ENCODE assay signal across 9 mouse cellular contexts in the genomic region with DNA sequence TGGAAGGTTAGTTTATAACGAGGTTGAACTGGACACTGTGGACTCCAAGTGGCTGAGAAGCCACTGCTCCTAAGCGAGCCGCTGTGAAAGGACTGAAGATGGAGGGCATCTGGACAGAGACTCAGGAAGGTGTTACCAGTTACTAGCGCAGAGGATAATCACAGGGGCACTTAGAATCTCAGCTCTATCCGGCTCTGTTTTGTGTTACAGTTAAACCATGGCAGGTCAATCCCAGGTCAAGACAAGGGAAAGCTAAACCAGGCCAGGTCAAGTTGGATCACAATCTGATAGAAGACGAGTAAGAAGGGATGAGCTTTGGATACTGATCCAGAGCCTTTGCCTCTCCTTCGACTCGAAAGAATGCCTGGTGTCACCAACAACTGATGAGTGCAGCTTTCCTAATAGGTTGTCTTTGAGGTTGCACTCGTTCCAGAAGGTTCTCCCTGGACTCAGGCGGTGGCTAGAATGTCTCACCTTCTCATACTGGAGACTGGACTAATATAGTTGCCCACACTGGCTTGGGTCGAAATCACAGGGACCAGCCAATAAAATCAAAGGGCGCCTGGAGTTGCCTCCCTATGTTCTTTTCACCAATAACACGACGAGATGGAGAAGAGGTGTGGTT. TPM values are rescaled to one million over a fixed set of nuclear protein-coding genes. Genes with fewer than 3 reads are reported as not detected.
DNase-seq lines count a peak whose midpoint lies in the region; ATAC-seq and TF ChIP-seq lines count a peak whose summit lies in the region.
"Had no signal": no experiment of that assay in that cellular context is flagged by ENCODE, and none has a peak within 500 bp of the region (broad histone marks: within the 10 kb centered on the region; RNA-seq: fewer than 3 reads in every experiment).

No protein-coding gene starts in this region.

- H3K9me3 ChIP-seq in heart, embryonic 11.5 days (replicated peaks; ENCODE audit: control insufficient read depth, low read length), result no peaks in the 10 kb centered on the region
- no peaks in the 10 kb centered on the region for H3K9me3 ChIP-seq in CH12.LX (replicated peaks; ENCODE audit: low read length)
- H3K9me3 ChIP-seq in forebrain, embryonic 14.5 days (replicated peaks; ENCODE audit: control insufficient read depth, low read length), result no peaks in the 10 kb centered on the region
- H3K9me3 ChIP-seq in liver, embryonic 14.5 days (ENCODE audit: control insufficient read depth, low read length), result no peaks in the 10 kb centered on the region

- peaks cover 23% of the 10 kb centered on the region for H3K27me3 ChIP-seq in heart, embryonic 11.5 days (ENCODE audit: control insufficient read depth, insufficient read depth, low read length)
- peaks cover 39% of the 10 kb centered on the region for H3K27me3 ChIP-seq in CH12.LX (replicated peaks)
- no peaks in the 10 kb centered on the region for H3K27me3 ChIP-seq in forebrain, embryonic 14.5 days (replicated peaks; ENCODE audit: control insufficient read depth, insufficient read depth, low read length)
- peaks cover 34% of the 10 kb centered on the region for H3K27me3 ChIP-seq in liver, embryonic 14.5 days (ENCODE audit: control insufficient read depth, insufficient read depth, low read length)

- intact Hi-C loops in heart, postnatal 36 days (cut with DNase I), result no loop called here

- dilution Hi-C loops in CH12.LX (cut with MboI; ENCODE audit: extremely low pct_ligation_motif_present, extremely low pct_unique_long_range_greater_than_20kb, low sequenced_read_pairs), result no loop called here

- ATAC-seq in heart, embryonic 11.5 days (replicated peaks; ENCODE audit: insufficient number of reproducible peaks, low FRiP score, low TSS enrichment), result no peak
- no peak for ATAC-seq in forebrain, embryonic 14.5 days
- ATAC-seq in liver, embryonic 14.5 days (ENCODE audit: insufficient read depth), result no peak

- no peaks in the 10 kb centered on the region for H3K79me2 ChIP-seq in CH12.LX (replicated peaks; ENCODE audit: control insufficient read depth, extremely low read depth, insufficient read depth, poor library complexity, severe bottlenecking)

- H3K9ac ChIP-seq in heart, embryonic 11.5 days (ENCODE audit: low read depth, low read length), result peak overlapping the region; percentile 24; the same call in 1 of the 2 replicates
- 0 out of 2 replicates have a peak overlapping the region, but pooled peaks have one; percentile 19 for H3K9ac ChIP-seq in CH12.LX (ENCODE audit: insufficient read depth, low read depth)
- H3K9ac ChIP-seq in forebrain, embryonic 14.5 days (ENCODE audit: low read length), result peak overlapping the region; percentile 33
- no peak overlapping the region for H3K9ac ChIP-seq in liver, embryonic 14.5 days (replicated peaks)

- TF ChIP-seq RAD21 in CH12.LX (IDR thresholded peaks at IDR 0.05; ENCODE audit: low read depth, low read length), result no peak

- WGBS in heart, embryonic 11.5 days (ENCODE audit: insufficient replicate concordance), result 8% methylated on average over 14 of the region's 14 CpGs
- WGBS in forebrain, embryonic 14.5 days, result 12% methylated on average over 14 of the region's 14 CpGs
- WGBS in liver, embryonic 14.5 days (ENCODE audit: insufficient replicate concordance), result 11% methylated on average over 14 of the region's 14 CpGs

- DNase-seq in heart, postnatal 36 days, result no peak
- no peak for DNase-seq in CH12.LX (ENCODE audit: extremely low read depth)
- DNase-seq in forebrain, embryonic 14.5 days (ENCODE audit: low spot score), result no peak
- DNase-seq in liver, embryonic 14.5 days (ENCODE audit: low read depth in 3 of 3, low spot score in 3 of 3), result no peak
- DNase-seq in adrenal gland, postnatal 14 days, result no peak
- DNase-seq in adrenal gland, adult 18-20 months (ENCODE audit: low spot score in 2 of 2), result no peak
- no peak for DNase-seq in cerebellum, postnatal 4 days (ENCODE audit: low spot score in 2 of 2)

- H3K4me3 ChIP-seq in heart, embryonic 11.5 days (ENCODE audit: low read depth, low read length), result peak overlapping the region; percentile 75
- peak overlapping the region in 2 of 3 experiments; percentile 41 to 68 for H3K4me3 ChIP-seq in CH12.LX (replicated peaks in 1 of 3; ENCODE audit: low read depth in 2 of 3, low read length in 2 of 3, poor library complexity in 1 of 3)
- H3K4me3 ChIP-seq in forebrain, embryonic 14.5 days (ENCODE audit: low read depth, low read length), result peak overlapping the region; percentile 71
- H3K4me3 ChIP-seq in liver, embryonic 14.5 days (ENCODE audit: insufficient read depth in 1 of 2, low read depth in 2 of 2, low read length in 2 of 2), result no peak overlapping the region

- peak overlapping the region; percentile 85 for H3K4me2 ChIP-seq in heart, embryonic 11.5 days
- peak overlapping the region; percentile 57 for H3K4me2 ChIP-seq in CH12.LX (ENCODE audit: insufficient read depth, low read depth, poor library complexity, severe bottlenecking)
- peak overlapping the region; percentile 80 for H3K4me2 ChIP-seq in forebrain, embryonic 14.5 days (ENCODE audit: low read length)
- peak overlapping the region; percentile 76 for H3K4me2 ChIP-seq in liver, embryonic 14.5 days (ENCODE audit: low read depth)

- peak; percentile 33; the same call in 1 of the 2 replicates for TF ChIP-seq POLR2A in CH12.LX (IDR thresholded peaks at IDR 0.05; ENCODE audit: low read depth, low read length)

- no peak for TF ChIP-seq EP300 in CH12.LX (IDR thresholded peaks at IDR 0.05; ENCODE audit: low read length)
- no peak for TF ChIP-seq EP300 in liver, embryonic 14.5 days (IDR thresholded peaks at IDR 0.05; ENCODE audit: low read depth)

- no peak overlapping the region for H3K27ac ChIP-seq in heart, embryonic 11.5 days (ENCODE audit: low read depth, low read length)
- H3K27ac ChIP-seq in CH12.LX (ENCODE audit: insufficient read depth, low read depth), result no peak overlapping the region
- H3K27ac ChIP-seq in forebrain, embryonic 14.5 days (ENCODE audit: low read depth, low read length), result peak overlapping the region; percentile 70; the same call in 1 of the 2 replicates
- no peak overlapping the region for H3K27ac ChIP-seq in liver, embryonic 14.5 days

- no peak for TF ChIP-seq CTCF in CH12.LX (conservative IDR thresholded peaks at IDR 0.05 in 1 of 2, IDR thresholded peaks at IDR 0.05 in 1 of 2; ENCODE audit: low read depth in 2 of 2, low read length in 2 of 2)
- TF ChIP-seq CTCF in liver, embryonic 14.5 days (IDR thresholded peaks at IDR 0.05; ENCODE audit: low read depth), result no peak

- peaks cover 42% of the 10 kb centered on the region for H3K4me1 ChIP-seq in heart, embryonic 11.5 days (ENCODE audit: control insufficient read depth, insufficient read depth, low read length)
- H3K4me1 ChIP-seq in CH12.LX (ENCODE audit: control insufficient read depth in 1 of 2, insufficient read depth in 2 of 2), result peaks cover 8 to 51% of the 10 kb centered on the region in 2 experiments
- peaks cover 53% of the 10 kb centered on the region for H3K4me1 ChIP-seq in forebrain, embryonic 14.5 days (ENCODE audit: control insufficient read depth, insufficient read depth, low read length)
- H3K4me1 ChIP-seq in liver, embryonic 14.5 days (replicated peaks; ENCODE audit: control insufficient read depth in 2 of 2, insufficient read depth in 2 of 2, low read length in 1 of 2), result peaks cover 0 to 2% of the 10 kb centered on the region in 2 experiments; a peak in 1 of 4 replicates

- in situ Hi-C loops in CH12.LX (cut with MboI; ENCODE audit: low pct_ligation_motif_present, low pct_unique_long_range_greater_than_20kb, low sequenced_read_pairs), result no loop called here

- no peaks in the 10 kb centered on the region for H3K36me3 ChIP-seq in heart, embryonic 11.5 days (ENCODE audit: control insufficient read depth, insufficient read depth, low read length)
- H3K36me3 ChIP-seq in CH12.LX (replicated peaks in 1 of 2; ENCODE audit: control insufficient read depth in 1 of 2, insufficient read depth in 1 of 2, low read length in 1 of 2), result peaks cover 0 to 3% of the 10 kb centered on the region in 2 experiments
- H3K36me3 ChIP-seq in forebrain, embryonic 14.5 days (ENCODE audit: control insufficient read depth, insufficient read depth, low read length), result peaks cover 8% of the 10 kb centered on the region; the same call in 1 of the 2 replicates
- H3K36me3 ChIP-seq in liver, embryonic 14.5 days (replicated peaks; ENCODE audit: control insufficient read depth, insufficient read depth, low read depth), result no peaks in the 10 kb centered on the region

RNA-seq across cellular contexts. Expression of a gene that starts 0.5 kb away (rescaled TPM):
- 11.8 and 12.9 TPM in 2 replicates for polyA plus RNA-seq in heart, embryonic 11.5 days (2014; fragmentation: Nextera tagmentation; extraction: Ambion mirVana)
- 10 to 100 TPM; 70.6 to 92.4 TPM for total RNA-seq in heart, postnatal 36 days (2021)
- 2.7 and 3.2 TPM in 2 replicates for total RNA-seq in CH12.LX (2012; rRNA removed)
- 1.9 and 2.2 TPM in 2 replicates for total RNA-seq in CH12.LX (2014; rRNA removed)
- 3.9 and 4.2 TPM in 2 replicates for polyA plus RNA-seq in CH12.LX (2012; ENCODE audit: insufficient read length, low read depth)
- 52.1 and 61.1 TPM in 2 replicates for polyA plus RNA-seq in forebrain, embryonic 14.5 days (2014; fragmentation: Nextera tagmentation; extraction: Ambion mirVana)
- 0.90 and 1.3 TPM in 2 replicates for polyA plus RNA-seq in liver, embryonic 14.5 days (2012; rRNA removed)
- polyA plus RNA-seq in liver, embryonic 14.5 days (2014; fragmentation: Nextera tagmentation; extraction: Ambion mirVana), result 0.43 and 0.54 TPM in 2 replicates
- total RNA-seq in adrenal gland, postnatal 14 days (2021), result 17.6 and 18.4 TPM in 2 replicates
- total RNA-seq in adrenal gland, adult 18-20 months (2021), result 10 to 100 TPM; 17.0 to 24.2 TPM

RNA-seq across cellular contexts. Expression of a gene that starts 20.2 kb away (rescaled TPM):
- 0.36 and 0.69 TPM in 2 replicates for polyA plus RNA-seq in heart, embryonic 11.5 days (2014; fragmentation: Nextera tagmentation; extraction: Ambion mirVana)
- not detected for total RNA-seq in heart, postnatal 36 days (2021)
- total RNA-seq in CH12.LX (2012; rRNA removed), result 0.55 and 1.4 TPM in 2 replicates
- total RNA-seq in CH12.LX (2014; rRNA removed), result not detected in 2 replicates
- 0.07 and 0.24 TPM in 2 replicates for polyA plus RNA-seq in CH12.LX (2012; ENCODE audit: insufficient read length, low read depth)
- 0.47 and 0.53 TPM in 2 replicates for polyA plus RNA-seq in forebrain, embryonic 14.5 days (2014; fragmentation: Nextera tagmentation; extraction: Ambion mirVana)
- polyA plus RNA-seq in liver, embryonic 14.5 days (2012; rRNA removed), result 0.07 TPM in 1 of 2 replicates, not detected in the other
- 0.16 and 0.44 TPM in 2 replicates for polyA plus RNA-seq in liver, embryonic 14.5 days (2014; fragmentation: Nextera tagmentation; extraction: Ambion mirVana)
- not detected in 2 replicates for total RNA-seq in adrenal gland, postnatal 14 days (2021)
- not detected for total RNA-seq in adrenal gland, adult 18-20 months (2021)

RNA-seq across cellular contexts. Expression of a gene that starts 32.7 kb away (rescaled TPM):
- 1.9 and 2.4 TPM in 2 replicates for polyA plus RNA-seq in heart, embryonic 11.5 days (2014; fragmentation: Nextera tagmentation; extraction: Ambion mirVana)
- total RNA-seq in heart, postnatal 36 days (2021), result 1 to 10 TPM; 5.6 to 8.0 TPM
- total RNA-seq in CH12.LX (2012; rRNA removed), result not detected in 2 replicates
- not detected in 2 replicates for total RNA-seq in CH12.LX (2014; rRNA removed)
- polyA plus RNA-seq in CH12.LX (2012; ENCODE audit: insufficient read length, low read depth), result not detected in 2 replicates
- polyA plus RNA-seq in forebrain, embryonic 14.5 days (2014; fragmentation: Nextera tagmentation; extraction: Ambion mirVana), result 11.8 and 17.2 TPM in 2 replicates
- polyA plus RNA-seq in liver, embryonic 14.5 days (2012; rRNA removed), result 0.12 and 0.16 TPM in 2 replicates
- 0.08 and 0.14 TPM in 2 replicates for polyA plus RNA-seq in liver, embryonic 14.5 days (2014; fragmentation: Nextera tagmentation; extraction: Ambion mirVana)
- 0.56 and 3.8 TPM in 2 replicates for total RNA-seq in adrenal gland, postnatal 14 days (2021)
- total RNA-seq in adrenal gland, adult 18-20 months (2021), result 1 to 10 TPM; 1.6 to 1.8 TPM
- polyA plus RNA-seq: C2C12 had no signal

RNA-seq across cellular contexts. Expression of a gene that starts 51.1 kb away (rescaled TPM):
- 472 and 544 TPM in 2 replicates for polyA plus RNA-seq in heart, embryonic 11.5 days (2014; fragmentation: Nextera tagmentation; extraction: Ambion mirVana)
- 100 to 1,000 TPM; 264 to 265 TPM for total RNA-seq in heart, postnatal 36 days (2021)
- total RNA-seq in CH12.LX (2012; rRNA removed) (237 and 301 TPM in 2 replicates), CH12.LX (2014; rRNA removed) (200 and 203 TPM in 2 replicates)
- 462 and 463 TPM in 2 replicates for polyA plus RNA-seq in CH12.LX (2012; ENCODE audit: insufficient read length, low read depth)
- polyA plus RNA-seq in forebrain, embryonic 14.5 days (2014; fragmentation: Nextera tagmentation; extraction: Ambion mirVana), result 446 and 480 TPM in 2 replicates
- 48.9 and 80.0 TPM in 2 replicates for polyA plus RNA-seq in liver, embryonic 14.5 days (2012; rRNA removed)
- polyA plus RNA-seq in liver, embryonic 14.5 days (2014; fragmentation: Nextera tagmentation; extraction: Ambion mirVana), result 176 and 191 TPM in 2 replicates
- total RNA-seq in adrenal gland, postnatal 14 days (2021), result 265 and 269 TPM in 2 replicates
- 100 to 1,000 TPM; 267 to 341 TPM for total RNA-seq in adrenal gland, adult 18-20 months (2021)

Comparison
In these comparisons a context has a peak if more than half of its experiments do, and no peak if none do; other contexts are left out.
1. H3K4me3 ChIP-seq: peak in heart, embryonic 11.5 days (single experiment), CH12.LX (2 of 3) and forebrain, embryonic 14.5 days (single experiment); none in liver, embryonic 14.5 days (0 of 2).
2. Peak in every context shown above with its lines, with median percentiles within 50 percentile points of each other: H3K4me2 ChIP-seq.